Mouse (Mus musculus) kidney, adult 2 months (tissue): ENCODE measurements around the gene Cpne9.

ENCODE experiments used
- CTCF ChIP-seq: fragments of 200-500 bp; conservative IDR thresholded peaks from 2 replicates; pipeline ENCODE4 v1.5.1; 2011; ENCODE audit warnings: low read depth, mild to moderate bottlenecking, control low read depth, low read length, moderate library complexity, mixed read lengths; ENCODE audit not compliant: insufficient read depth, insufficient read length
- POLR2A ChIP-seq: fragments of 200-500 bp; IDR thresholded peaks from one replicate; pipeline ENCODE4 v1.6.1; 2011; ENCODE audit warnings: low read depth, low read length, control low read depth

DNA sequence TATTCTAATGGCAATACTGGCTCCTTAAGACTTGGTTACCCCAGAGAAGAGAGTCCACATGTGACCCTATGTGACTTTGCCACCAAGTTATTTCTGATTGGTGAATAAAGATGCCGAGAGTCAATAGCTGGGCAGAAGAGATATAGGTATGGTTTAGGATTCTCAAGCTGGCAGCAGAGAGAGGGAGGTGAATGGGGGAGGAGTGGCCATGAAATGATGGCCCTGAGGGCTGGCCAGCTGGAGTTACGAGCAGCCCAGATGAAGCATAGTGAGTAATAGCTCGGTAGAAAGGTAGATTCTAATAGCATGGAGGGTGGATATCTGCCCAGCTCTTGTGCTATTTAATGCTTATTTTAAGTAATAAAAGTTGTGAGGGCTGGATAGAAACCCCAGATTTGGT is 70.7 kb downstream of the Cpne9 start:
- no peak for TF ChIP-seq CTCF
- no peak for TF ChIP-seq POLR2A
